Mouse (Mus musculus) frontal cortex, postnatal 10 days (tissue): ENCODE data around the gene Tmem176b.

ENCODE experiments used
- DNase-seq, 2 experiments: peaks; one replicate each; pipeline ENCODE4 v3.0.0; 2022; ENCODE audit warnings: low spot score in 2 of 2, mixed read lengths in 1 of 2

Gene Tmem176b

GRCm38 (mm10) chr6:48787867-48788266, 53.4 kb downstream of the Tmem176b start:
- no peak for DNase-seq

DNA sequence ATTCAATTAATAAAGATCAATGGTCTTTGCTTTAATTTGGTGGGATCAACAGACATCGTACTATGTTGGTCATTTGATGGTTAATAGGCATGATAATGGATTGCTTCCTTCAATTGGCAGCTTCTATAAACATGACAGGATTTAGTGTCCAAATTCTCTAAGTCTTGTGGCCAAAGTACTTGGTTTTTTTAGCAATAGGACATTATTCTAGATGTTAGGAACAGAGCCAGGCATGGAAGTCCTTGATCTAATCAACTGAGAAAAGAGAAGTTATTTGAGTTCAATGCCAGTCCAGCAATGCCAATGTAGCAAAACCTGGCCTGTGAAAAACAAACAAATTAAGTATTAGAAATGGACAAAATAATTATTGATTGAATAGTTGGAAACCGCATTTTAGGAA, 55.7 kb downstream of the Tmem176b start:
- DNase-seq, result no peak

GRCm38 (mm10) chr6:48785189-48785588, 56.1 kb downstream of the Tmem176b start:
- DNase-seq, result no peak

DNA sequence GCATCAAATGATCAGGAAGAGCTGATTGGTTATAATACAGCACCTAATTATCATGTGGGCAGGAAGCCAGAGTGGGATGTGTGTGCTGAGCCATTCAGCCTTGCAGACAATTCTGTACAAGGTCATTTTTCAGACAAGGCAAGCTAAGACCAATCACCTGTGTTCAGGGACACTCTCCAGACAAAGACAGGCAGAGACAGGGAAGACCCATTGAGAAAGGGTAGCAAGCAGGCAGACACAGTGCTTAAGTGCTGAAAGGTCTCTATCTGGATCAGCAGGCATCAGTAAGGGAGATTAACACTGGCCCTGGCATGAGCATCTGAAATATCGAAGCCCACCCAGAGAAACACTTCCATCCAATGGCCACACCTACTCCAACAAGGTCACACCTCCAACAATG, 56.9 kb downstream of the Tmem176b start:
- no peak for DNase-seq
